Mouse (Mus musculus): ENCODE data around the gene Usp30.

Usp30 gene

DNA sequence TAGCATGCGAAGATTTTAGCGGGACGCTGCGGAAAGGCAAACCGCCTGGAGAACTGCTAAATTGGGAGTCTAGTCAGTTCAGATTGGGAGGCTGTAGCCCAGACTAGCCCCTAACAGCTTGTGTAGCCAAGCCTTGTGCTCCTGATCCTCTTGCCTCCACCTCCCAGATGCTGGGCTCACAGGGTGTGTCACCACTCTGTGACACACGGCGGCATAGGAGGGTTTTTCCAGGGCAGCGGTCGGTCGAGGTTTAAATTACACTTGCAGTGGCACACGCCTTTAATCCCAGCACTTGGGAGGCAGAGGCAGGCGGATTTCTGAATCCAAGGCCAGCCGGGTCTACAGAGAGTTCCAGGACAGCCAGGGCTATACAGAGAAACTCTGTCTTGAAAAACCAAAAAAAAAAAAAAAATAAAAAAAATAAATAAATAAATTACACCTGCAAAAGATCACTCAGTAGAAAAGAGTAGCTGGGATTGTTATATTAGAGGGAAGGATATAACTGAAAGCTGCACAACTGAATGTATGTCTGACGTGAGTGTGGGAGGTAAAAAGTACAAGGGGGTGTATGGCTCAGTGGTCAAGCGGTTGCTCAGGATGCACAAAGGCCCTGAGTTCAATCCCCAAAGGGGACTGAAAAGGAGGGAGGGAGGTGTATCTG, 64.4 kb downstream of the Usp30 start:
- DNase-seq: no peak

DNA sequence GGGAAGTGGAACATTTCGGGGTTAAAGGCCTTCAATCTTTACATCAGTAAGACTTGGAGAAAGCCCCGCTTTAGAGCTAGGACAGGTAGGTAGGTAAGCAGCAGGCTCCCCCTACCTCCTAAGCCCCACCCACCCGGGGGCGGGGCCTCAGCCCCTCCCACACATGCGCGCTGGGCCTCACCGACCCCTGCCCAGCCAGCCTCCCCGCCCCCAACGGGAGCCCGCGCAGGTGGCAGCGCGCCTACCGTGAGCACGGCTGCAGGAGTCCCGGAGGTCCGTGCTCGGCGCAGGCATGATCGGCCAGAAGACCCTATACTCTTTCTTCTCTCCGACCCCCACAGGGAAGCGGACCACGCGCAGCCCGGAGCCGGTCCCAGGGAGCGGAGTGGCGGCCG, 64.9 kb downstream of the Usp30 start, which contains the start of gene Ung:
Gene Ung, plus strand, starts transcription at position 176 of the 395 bp plus-strand sequence.
- DNase-seq: no peak

DNA sequence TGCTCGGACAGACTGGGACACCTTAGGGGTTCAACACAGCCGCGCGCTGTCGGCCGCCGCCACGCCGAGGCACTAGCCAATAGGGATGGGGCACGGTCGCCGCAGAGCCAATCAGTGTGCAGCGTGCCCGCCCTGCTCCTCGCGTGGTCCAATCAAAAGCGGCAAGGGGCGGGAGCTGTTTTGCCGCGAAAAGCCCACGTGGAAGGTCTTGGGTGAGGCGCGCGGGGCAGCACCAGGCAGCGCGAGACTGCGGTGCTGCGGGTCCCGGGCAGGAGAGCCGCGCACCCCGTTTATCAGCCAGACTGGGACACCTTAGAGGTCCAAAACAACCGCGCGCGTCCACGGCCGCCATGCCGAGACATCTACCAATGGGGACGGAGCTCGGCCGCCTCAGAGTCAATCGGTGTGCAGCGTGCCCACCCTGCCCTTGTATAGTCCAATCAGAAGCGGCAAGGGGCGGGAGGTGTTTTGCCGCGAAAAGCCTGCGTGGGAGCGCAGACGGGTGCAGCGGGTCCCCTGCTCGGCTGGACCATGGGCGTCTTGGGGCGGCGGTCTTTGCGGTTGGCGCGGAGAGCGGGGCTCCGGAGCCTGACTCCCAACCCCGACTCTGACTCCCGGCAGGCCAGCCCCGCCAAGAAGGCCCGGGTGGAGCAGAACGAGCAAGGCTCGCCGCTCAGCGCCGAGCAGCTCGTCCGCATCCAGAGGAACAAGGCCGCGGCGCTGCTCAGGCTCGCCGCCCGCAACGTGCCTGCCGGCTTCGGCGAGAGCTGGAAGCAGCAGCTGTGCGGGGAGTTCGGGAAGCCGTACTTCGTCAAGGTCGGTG, 65.6 kb downstream of the Usp30 start:
- peak; percentile 93 for DNase-seq

DNA sequence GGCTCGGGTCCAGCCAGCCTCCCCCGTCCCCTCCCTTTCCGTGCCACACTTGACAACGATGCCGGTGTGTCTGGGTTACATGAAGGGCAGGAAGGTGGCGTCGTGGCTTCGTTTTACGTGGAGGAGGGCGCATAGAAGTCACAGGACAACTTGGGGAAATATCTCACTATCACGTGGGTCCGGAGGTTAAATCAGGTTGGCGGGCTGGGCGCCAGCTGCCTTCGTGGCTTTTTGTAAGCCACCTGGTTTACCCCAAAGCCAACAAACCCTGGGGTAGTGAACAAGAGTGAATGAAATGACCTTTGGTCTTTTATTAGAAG, 66.2 kb downstream of the Usp30 start:
- no peak for DNase-seq

DNA sequence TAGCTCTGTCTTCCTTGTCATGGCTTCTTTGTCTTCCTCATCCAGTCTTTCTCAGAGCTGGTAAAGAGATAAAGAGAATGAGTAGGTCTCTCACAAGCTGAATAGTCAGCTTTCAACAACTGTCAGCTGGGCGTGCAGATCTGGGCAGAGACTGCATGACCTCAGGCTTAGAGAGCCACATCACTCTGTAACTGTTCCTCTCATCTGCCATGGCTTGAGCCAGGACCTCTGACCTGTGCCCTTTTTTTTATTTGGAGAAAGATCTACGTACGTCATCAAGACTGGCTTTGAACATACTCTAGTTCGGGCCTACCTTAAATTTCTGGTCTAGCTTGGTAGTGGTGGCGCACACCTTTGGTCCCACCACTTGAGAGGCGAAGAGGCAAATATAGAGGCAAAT, 67.6 kb downstream of the Usp30 start:
- DNase-seq: no peak

DNA sequence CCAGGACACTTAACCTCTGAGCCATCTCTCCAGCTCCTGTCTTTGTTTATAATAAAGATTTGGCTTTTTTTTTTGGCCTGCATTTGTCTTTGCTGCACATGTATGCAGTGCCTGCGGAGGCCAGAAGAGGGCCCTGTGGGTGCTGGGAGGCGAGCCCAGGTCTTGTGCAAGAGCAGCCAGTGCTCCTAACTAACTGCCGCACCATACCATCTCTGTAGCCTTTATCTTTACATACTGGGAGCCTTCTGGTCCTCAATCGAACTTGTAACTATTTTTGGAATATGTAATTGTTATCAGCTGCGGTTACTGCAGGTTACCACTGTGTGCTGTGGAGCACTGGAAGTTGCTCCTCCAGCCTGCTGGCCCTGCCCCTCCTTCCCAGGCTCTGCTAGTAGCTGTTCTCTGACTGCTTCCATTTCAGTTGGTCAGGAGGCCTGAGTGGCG, 68.9 kb downstream of the Usp30 start:
- DNase-seq: no peak

DNA sequence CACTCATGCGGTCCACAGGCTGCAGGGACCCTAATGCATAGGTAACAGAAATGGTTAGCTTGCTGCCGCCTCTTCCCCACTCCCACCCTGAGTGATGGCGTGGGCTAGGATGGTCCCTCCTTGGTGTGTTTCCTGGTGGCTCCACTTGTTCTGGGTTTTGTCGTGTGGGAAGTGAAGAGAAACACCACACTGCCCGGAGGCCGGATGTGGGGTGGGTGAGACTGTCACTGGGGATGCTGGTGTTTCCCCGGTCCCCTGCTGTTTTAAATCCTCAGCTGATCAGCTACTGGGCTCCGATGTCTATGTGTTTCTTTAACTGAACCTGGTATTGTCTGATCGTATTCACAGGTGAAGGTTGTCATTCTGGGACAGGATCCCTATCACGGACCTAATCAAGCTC, 70.3 kb downstream of the Usp30 start:
- no peak for DNase-seq

DNA sequence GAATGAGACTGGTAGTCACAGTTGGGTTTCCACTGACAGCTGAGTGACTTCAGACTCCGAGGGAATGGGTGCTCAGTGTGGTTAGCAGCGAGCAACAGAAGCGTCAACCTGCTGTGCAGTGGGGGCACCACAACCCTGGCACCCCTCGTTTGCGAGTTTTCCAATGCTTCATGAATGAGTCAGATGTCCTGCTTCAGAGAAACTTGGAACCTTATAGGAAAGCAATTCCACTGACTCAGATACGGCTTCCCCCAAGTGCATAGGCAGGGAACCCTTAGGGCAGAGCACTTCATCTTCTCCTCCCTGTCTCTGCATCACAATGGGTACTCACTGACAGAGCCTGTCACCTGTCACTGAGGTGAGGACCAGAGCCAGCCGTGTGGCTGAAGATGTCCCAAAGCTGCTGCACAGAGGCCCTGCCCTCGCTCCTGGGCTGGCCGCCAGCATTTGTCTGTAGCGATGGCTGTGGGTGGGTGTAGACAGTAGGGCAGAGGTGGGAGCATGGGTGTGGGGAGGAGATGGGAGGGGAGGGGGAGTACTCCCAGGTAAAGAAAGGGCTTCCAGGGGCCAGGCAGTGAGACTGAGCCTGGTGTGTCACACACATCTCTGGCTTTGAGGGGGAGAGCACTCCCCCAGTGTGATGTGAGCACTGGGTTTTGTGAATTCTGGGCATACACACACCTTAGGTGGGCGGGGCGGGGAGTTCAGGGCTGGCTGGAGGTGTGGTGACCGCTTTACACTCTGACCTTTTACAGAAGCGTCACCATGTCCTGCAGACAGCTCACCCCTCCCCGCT, 72.4 kb downstream of the Usp30 start:
- no peak for DNase-seq

DNA sequence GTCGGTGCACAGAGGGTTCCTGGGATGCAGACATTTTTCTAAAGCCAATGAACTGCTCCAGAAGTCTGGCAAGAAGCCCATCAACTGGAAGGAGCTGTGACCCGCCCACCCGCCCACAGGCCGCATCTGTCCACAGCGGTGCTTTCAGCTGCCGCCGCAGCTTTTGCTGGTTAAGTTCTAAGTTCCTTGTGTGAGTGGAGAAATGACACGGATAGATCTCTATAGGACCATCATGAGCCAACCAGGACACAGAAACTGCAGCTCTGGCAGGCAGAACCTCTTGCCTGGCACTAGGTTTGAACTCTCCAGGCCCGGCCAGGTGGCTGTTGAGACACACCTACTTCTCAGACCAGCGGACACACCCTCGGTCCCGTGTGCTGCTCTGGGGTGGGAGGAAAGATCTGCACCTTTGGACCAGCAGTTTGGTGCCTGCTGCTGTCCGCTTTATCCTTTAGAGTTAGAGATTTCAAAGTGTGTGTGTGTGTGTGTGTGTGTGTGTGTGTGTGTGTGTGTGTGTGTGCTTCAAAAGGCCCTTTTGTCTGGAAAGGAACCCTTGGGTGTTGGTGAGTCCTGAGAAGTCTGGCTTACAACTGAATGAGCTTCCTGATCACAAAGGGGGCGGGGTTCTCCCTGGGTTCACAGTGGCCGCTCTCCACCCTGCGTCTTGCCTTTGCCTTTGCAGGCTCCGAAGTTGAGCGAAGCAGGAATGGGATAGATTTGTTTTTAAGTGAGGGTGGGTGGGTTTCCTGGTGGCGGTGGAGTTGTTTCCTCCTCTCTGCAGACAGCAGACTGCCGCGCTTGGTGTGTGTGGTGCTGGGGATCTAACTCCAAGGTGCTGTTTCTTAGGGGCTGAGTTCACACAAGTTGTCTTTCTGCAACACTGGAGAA, 73.3 kb downstream of the Usp30 start:
- no peak for DNase-seq

DNA sequence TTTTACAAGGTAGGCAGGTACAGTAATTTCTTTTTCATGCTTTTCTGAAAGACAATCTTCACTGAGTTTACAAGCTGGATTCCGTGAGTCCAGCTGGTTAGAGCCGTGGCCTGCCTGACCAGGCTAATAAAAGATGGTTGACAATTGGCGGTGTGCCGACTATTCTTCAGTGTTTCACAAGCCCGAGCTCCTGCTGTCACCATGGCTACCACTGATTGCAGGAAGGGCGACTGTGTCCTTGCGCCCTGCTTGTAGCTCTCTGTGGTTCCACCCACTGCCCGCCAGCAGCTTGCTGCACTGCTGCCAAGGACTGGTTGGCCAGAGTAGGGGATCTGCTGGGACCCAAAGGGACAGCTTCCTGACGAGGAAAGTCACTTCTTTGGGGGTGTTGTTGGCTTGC, 73.9 kb downstream of the Usp30 start:
- DNase-seq: peak; percentile 50

DNA sequence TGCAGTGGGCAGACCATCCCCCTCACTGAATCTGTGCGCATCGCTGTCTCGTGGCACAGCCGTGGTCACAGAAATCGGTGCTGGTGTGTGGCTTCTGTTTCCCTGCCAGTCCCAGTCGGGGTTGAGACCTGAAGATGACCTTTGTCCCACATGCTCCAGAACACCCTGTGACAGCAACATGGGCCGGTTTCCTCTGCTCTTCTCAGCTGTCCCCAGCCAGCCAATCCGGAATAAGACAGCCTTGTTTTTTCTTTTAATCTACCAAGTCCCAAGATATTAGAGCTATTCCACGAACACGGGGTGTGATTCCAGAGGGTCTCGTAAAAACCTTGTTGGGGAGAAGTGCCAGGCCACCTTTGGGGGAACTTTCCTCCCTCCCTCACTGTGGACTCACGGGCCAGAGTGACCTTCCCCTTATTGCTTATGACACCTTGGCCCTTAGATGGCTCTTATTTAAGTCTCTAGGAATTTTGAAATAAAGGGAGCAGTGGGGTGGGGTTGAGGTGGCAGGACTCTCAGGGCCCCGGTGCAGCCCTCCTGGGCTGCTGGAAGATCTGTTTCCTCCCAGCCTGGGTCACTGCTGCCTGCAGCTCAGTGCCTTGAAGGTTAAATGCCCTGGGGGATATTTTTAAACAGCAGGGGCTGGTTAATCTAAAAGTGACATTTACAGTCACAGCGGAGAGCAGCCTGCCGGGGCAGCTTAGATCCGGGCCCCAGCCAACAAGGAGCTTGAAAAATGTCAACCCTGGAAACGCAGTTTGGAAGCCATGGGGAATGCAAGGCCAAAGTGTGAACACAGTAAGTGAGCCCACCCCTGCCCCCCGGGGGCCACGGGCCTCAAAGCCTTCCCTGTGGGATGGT, 81.0 kb downstream of the Usp30 start, which contains the start of gene Acacb:
Gene Acacb, plus strand, starts transcription at position 508 of the 861 bp plus-strand sequence.
- DNase-seq: no peak

DNA sequence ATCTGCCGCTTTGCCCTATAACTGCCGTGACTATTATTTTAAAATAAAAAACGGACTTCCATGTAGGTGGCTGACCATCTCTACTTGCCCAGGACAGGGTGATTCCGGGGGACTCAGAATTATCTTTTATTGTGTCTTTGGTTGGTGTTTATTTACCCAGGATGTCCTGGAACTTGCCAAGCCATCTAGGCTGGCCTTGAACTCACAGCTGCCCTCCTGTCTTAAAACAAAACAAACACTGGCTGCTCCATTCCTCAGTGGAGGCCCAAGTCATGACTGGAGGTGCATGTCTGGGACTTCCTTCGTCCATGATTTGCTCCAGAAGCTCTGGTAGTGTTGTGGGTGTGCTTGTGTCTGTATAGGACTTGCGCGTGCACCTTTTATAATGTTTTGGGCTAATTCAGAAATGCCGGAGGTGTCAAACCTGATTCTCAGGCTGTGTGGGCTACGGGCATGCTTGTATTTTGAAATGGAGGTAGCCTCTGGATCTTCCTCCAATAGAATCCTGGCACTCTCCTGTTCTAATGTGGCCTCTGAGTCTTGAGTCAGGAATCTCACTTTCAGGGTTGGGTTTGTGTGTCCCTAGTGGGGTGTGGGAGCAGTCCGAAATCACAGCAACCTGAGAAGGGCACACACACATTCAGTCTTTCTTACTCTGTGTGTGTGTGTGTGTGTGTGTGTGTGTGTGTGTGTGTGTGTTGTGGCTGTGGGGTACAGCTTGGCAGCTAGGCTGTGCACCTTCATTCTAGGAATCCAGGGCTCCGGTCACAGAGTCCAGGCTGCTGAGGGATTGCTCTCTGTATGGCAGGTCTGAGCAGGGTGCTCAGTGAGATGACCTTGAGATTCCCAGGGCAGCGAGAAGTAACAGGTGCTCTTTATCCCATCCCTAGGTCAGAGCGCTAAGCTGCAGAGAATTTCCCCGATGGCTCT, 82.0 kb downstream of the Usp30 start:
- DNase-seq: no peak

DNA sequence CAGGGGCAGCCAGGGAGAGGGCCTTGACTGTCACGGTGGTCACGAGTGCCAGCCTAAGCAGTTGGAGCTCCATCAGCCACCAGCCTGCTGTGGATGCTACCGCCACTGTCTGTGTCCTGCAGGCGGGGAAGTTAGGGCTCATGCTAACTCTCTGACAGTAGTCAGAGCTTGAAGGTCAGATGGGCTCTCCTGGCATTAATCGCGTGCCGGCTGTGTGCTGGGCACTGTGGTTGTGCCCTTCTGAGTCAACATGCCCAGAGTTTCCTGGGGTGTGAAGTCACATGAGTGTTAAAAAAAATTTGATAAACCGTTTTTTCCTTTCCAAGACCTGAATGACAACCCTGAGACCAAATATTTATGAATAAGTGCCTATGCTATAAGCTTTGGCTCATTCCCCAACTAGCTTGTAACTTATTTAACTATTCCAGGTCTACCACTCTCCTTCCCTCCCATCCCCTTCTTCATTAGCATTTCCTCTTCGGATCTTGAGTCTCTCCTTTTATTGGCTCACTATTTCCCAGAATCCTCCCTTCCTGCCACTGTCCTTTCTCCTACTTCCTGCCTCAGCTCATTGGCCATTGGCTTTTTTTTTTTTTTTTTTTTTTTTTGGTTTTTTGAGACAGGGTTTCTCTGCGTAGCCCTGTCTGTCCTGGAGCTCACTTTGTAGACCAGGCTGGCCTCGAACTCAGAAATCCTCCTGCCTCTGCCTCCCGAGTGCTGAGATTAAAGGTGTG, 87.3 kb downstream of the Usp30 start:
- no peak for DNase-seq

DNA sequence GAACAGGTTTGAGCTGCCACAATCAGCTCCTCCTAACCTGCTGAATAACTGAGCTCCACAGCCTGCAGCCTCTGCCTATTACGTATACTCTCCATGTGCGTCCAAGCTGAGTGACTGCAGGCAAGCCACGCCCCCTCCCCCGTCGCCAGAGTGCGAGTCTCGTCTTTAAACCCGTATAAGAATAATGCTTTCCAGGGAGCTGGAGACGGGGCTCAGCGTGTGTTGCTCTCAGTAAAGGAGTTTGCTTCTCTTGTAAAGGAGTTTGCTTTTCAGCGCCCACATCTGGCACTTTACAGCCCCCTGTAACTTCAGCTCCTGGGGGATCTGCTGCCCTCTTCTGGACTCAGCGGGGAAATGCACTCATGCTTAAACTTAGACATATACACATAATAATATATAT, 88.2 kb downstream of the Usp30 start:
- no peak for DNase-seq

DNA sequence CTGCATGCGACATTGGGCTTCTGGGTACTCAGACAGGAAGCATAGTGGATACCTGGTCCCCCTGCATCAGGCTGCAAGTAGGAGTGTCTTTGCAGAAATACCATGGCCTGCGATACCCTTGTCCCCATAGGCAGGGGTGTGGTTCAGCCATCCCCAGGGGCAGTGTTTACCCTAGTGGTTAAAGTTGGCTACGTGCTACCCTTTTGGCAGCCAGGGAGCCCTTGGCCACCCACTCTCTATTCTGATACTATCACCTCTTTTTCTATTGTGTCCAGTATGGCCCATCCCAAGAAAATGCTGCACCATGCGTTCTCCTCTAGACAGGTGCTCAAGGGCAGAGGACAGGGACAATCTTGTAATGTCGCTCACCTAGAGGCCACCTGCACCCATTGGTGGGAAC, 89.5 kb downstream of the Usp30 start:
- no peak for DNase-seq

DNA sequence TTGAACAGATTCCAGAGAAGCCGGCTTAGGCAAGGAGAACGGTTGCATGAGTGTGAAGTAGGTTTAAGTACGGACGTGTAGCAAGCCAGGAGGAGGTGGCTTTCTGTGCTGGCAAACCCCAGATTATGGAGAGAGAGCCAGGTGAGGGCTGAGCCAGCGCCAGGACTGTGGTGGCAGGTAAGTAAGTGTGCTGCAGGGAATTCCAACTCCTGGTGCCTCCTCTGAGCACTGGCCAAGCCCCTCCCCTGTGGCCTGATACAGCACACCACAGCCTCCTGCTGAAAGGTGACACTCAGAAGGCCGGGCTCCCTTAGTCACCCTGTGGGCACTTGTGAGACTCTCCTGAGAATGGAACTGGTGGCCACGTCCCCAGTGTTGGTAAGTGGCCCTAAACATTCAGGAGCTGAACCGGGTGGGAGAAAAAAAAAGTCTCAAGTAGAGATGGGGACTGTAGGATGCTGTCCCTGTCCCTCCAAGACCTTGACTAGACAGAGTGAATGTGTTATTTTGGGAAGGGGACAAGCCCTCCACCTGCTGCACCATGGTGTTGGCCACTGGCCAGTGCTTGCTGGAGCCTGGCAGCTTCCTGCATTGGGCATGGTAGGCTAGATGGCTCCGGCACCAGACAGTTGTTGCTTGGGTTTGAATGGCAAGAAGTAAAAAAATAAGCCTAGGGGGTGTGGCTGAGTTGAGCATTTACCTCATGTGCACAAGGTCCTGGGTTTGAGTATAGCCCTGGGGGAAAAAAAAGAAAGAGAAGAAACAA, 90.1 kb downstream of the Usp30 start:
- no peak for DNase-seq

DNA sequence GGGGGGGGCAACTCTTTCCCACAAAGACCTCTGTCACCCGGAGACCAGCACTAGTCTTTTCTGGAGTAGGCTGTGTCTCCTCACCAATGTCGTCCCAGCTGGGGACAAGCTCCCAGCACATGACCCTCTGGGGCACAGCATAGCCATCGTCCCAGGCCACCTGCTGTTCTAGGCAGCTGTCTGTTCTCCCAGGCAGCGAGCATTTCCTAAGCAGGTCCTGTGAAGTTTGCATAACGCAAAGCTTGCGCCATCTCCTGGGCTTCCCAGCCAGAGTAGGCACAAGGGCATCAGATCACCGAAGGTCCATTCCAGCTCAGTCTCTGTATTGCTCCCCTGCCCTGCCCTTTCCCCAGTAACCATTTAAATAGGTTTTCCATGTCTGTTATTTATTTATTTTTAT, 92.0 kb downstream of the Usp30 start:
- DNase-seq: no peak

DNA sequence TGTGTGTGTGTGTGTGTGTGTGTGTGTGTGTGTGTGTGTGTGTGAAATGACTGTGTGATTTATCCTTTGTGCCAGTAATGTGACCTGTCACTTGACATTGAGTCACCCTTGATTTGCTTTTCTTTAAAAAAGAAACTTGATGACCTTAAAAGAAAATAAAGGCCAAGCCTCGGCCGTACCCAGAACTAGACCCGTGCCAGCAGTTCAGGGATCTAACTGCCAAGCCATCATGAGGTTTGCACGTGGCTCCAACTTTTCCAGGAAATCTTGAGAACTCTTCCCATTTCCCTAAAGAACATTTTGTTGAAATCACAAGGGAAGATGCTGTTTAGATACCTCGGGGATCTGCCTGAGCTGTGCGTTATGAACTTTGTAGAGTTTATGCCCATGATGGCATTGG, 96.2 kb downstream of the Usp30 start:
- DNase-seq: no peak
